Mouse (Mus musculus) heart, embryonic 15.5 days (tissue): ENCODE results near the gene Adamts20. TPM values are rescaled to one million over a fixed set of nuclear protein-coding genes. Genes with fewer than 3 reads are reported as not detected.

Experiments
- ATAC-seq: fragments of 200-750 bp; cut with Nextera tagmentation; replicated peaks from 2 replicates; pipeline ENCODE4 v1.8.0; 2017; ENCODE audit warnings: low read depth, moderate TSS enrichment; ENCODE audit not compliant: insufficient number of reproducible peaks, insufficient read depth, low FRiP score
- H3K27ac ChIP-seq: fragments of 300-500 bp; sonication (generic); 2 replicates; pipeline ENCODE4 v1.5.1; 2015; ENCODE audit warnings: mild to moderate bottlenecking, inconsistent platforms
- H3K27me3 ChIP-seq: fragments of 300-500 bp; sonication (generic); 2 replicates; pipeline ENCODE4 v1.6.1; 2015; ENCODE audit warnings: inconsistent platforms
- H3K36me3 ChIP-seq: fragments of 300-500 bp; sonication (generic); 2 replicates; pipeline ENCODE4 v1.6.1; 2015; ENCODE audit warnings: mild to moderate bottlenecking, inconsistent platforms
- H3K4me1 ChIP-seq: fragments of 300-500 bp; sonication (generic); replicated peaks from 2 replicates; pipeline ENCODE4 v1.6.1; 2015; ENCODE audit warnings: inconsistent platforms
- H3K4me2 ChIP-seq: fragments of 300-500 bp; sonication (generic); 2 replicates; pipeline ENCODE4 v1.6.1; 2015; ENCODE audit warnings: inconsistent platforms, mild to moderate bottlenecking, moderate library complexity
- H3K4me3 ChIP-seq: fragments of 300-500 bp; sonication (generic); 2 replicates; pipeline ENCODE4 v1.5.1; 2015; ENCODE audit warnings: mild to moderate bottlenecking, inconsistent platforms
- H3K9ac ChIP-seq: fragments of 300-500 bp; sonication (generic); 2 replicates; pipeline ENCODE4 v1.6.1; 2015; ENCODE audit warnings: mild to moderate bottlenecking, inconsistent platforms
- H3K9me3 ChIP-seq: fragments of 300-500 bp; sonication (generic); replicated peaks from 2 replicates; pipeline ENCODE4 v1.6.1; 2016; ENCODE audit warnings: inconsistent platforms
- WGBS: fragments of 180-500 bp; shearing (Covaris S2); methylation state at CpG from one replicate; pipeline ENCODE4 v1.1.7; 2015; ENCODE audit warnings: mixed read lengths; 5-methylcytosine and 5-hydroxymethylcytosine counted together
- polyA plus RNA-seq: library from polyadenylated mRNA; unstranded; fragments of >200 nt; fragmentation: Nextera tagmentation; extraction: Ambion mirVana; gene quantifications from 2 replicates; pipeline ENCODE4 v1.2.1, GENCODE M21; 2015

Gene Adamts20
- polyA plus RNA-seq, 1 experiment from 2014 or later: 0.92 TPM

- no peak for ATAC-seq
- Histone ChIP-seq H3K27ac (no peak overlapping the region), H3K9me3 (no peaks in the 10 kb centered on the region), H3K9ac (no peak overlapping the region), H3K27me3 (no peaks in the 10 kb centered on the region), H3K4me1 (peaks cover 3% of the 10 kb centered on the region; the same call in 1 of the 2 replicates), H3K4me3 (no peak overlapping the region), H3K36me3 (no peaks in the 10 kb centered on the region), H3K4me2 (no peak overlapping the region)
- 63% methylated on average over 6 of the region's 6 CpGs for WGBS
Measured at GRCm38 (mm10) chr15:94264497-94264879, 200.7 kb downstream of the Adamts20 start.

DNA sequence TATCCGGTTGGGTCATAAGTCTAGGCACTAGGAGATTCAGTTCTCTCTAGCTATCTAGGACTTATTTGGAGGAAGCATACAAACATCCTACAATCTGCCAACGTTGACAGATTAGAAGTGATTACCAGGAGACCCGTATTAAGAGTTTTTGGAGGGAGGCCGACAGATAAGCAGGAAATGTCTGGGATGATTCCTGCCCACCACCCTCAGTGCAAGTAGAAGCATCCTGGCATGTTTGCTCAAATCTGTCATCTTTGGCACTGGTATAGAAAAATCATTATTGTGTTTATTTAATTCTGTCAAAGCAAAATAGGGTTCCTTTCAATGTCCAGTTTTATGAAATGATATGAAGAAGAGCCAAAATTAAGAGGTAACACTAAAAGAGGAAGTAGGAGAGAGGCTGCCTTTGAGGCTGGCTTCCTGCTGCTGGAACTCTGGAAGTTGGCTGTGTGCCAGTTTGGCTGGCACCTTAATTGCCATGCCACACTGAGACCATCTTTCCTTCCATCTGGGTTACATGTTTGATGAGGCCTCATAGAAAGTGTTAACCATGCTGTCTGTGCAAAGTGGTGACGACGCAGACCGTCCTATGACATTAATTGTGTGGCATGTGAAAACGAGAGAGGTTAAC is 201.2 kb downstream of the Adamts20 start:
- Histone ChIP-seq H3K4me1 (peaks cover 3% of the 10 kb centered on the region; the same call in 1 of the 2 replicates), H3K27ac (no peak overlapping the region), H3K36me3 (no peaks in the 10 kb centered on the region), H3K9ac (no peak overlapping the region), H3K4me2 (no peak overlapping the region), H3K27me3 (no peaks in the 10 kb centered on the region), H3K4me3 (no peak overlapping the region), H3K9me3 (no peaks in the 10 kb centered on the region)
- no peak for ATAC-seq
- 52% methylated on average over 8 of the region's 8 CpGs for WGBS

DNA sequence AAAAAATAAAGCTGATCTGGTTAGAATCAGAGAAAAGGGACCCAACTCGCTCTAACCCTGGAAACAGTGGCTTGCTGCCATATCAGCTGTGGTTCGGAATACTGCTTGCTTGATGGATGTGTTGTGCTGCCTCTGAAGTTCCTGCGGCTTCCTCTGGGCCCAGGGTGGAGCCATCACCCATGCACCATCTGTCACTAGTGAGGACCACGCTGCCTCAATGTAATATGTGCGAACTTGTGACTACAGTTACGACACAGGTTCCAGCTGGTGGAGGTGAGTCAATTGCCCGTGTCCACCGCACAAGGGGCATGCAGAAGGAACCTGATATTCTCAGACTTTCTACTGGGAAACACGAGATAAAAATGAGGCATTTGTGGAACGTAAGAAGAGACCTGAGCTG is 202.0 kb downstream of the Adamts20 start:
- ATAC-seq: no peak
- Histone ChIP-seq H3K4me2 (no peak overlapping the region), H3K27ac (no peak overlapping the region), H3K9ac (no peak overlapping the region), H3K4me1 (peaks cover 3% of the 10 kb centered on the region; the same call in 1 of the 2 replicates), H3K4me3 (no peak overlapping the region), H3K9me3 (no peaks in the 10 kb centered on the region), H3K27me3 (no peaks in the 10 kb centered on the region), H3K36me3 (no peaks in the 10 kb centered on the region)
- WGBS: 55% methylated on average over 10 of the region's 10 CpGs

DNA sequence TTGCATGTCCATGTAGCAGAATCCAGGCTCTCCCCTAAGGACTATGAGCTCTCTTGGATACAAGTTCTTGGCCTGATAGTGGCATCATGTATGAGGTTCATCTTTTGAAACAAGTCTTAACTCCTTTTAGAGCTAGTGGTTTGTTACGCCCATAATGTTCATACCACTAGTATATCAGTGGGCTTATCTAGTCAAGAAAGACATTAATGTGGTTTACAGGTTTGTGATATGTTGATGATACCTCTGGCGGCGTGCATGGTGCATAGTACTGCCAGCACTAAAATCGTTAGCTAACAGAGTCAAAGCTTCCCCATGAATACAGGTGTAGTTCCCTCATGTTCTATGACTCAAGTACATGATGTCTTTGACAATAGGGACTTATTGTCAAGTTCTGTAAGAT is 205.7 kb downstream of the Adamts20 start:
- no peak overlapping the region for H3K4me2 ChIP-seq
- H3K4me3 ChIP-seq: no peak overlapping the region
- ATAC-seq: no peak
- no peaks in the 10 kb centered on the region for H3K9me3 ChIP-seq
- WGBS: 93% methylated on average over 4 of the region's 4 CpGs
- H3K27me3 ChIP-seq: no peaks in the 10 kb centered on the region
- H3K36me3 ChIP-seq: no peaks in the 10 kb centered on the region
- H3K27ac ChIP-seq: no peak overlapping the region
- H3K4me1 ChIP-seq: peaks cover 5% of the 10 kb centered on the region; the same call in 1 of the 2 replicates
- H3K9ac ChIP-seq: no peak overlapping the region

DNA sequence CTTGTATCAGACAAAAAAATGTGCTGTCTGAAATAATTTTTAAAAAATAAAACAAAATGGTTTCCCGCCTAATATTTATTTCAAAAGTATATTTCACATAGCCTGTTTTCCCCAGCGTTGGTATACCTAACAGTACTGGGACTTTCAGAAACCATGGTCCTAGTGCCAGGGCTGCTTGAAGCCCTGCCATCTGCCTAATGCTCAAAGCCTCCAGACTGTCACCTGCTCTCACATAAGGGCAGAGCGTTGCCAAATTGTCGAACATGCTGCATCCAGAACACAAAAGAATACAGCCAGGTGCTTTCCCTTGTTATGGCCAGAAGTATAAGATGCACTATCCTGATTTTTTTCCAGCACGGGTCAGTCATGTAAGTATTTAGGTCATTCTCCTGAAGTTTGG is 209.7 kb downstream of the Adamts20 start:
- no peak overlapping the region for H3K4me2 ChIP-seq
- no peak overlapping the region for H3K27ac ChIP-seq
- no peaks in the 10 kb centered on the region for H3K27me3 ChIP-seq
- no peak overlapping the region for H3K9ac ChIP-seq
- no peaks in the 10 kb centered on the region for H3K36me3 ChIP-seq
- peaks cover 3% of the 10 kb centered on the region; the same call in 1 of the 2 replicates for H3K4me1 ChIP-seq
- WGBS: 88% methylated on average over 5 of the region's 5 CpGs
- ATAC-seq: no peak
- H3K4me3 ChIP-seq: no peak overlapping the region
- no peaks in the 10 kb centered on the region for H3K9me3 ChIP-seq

- no peak overlapping the region for H3K9ac ChIP-seq
- no peak for ATAC-seq
- H3K4me2 ChIP-seq: no peak overlapping the region
- H3K4me3 ChIP-seq: no peak overlapping the region
- no peaks in the 10 kb centered on the region for H3K9me3 ChIP-seq
- peaks cover 3% of the 10 kb centered on the region for H3K4me1 ChIP-seq
- H3K27ac ChIP-seq: no peak overlapping the region
- H3K36me3 ChIP-seq: no peaks in the 10 kb centered on the region
- H3K27me3 ChIP-seq: no peaks in the 10 kb centered on the region
- 61% methylated on average over 3 of the region's 3 CpGs for WGBS
Measured at GRCm38 (mm10) chr15:94254861-94255516, 210.2 kb downstream of the Adamts20 start.

DNA sequence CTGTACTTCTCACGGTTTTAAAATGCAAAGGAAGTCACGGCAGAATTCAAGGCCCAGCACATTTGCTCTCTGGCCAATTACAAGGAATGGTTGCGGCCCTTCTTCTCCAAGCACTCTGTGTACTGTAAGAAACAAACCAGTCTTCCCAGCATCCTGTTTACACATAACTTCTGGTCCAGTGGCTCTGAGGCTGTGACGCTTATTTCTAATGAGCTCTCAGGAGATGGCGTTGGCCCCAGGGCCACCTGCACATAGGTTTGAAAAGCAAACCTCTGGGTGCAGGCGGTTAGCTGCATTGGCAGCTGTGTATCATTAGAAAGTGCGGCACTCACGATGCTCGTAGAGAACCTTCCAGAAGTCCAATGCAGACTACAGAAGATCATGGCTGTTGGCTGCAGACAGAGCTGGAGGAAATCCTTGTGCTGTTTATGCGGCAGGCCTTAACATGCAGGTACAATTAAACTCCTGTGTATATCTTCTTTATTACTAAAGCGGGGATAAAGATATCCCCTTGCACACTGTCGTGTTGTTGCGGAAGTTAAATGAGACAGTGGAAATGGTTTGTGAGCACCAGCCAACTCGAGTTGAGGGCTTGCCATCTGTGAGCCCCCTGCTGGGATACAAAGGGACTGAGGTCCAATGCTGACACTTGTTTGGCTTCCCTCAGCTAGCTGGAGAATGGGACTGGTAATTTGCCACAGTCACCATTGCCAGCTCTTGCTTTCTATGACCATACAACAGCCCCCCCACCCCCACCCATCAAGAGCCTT is 210.9 kb downstream of the Adamts20 start:
- Histone ChIP-seq H3K36me3 (no peaks in the 10 kb centered on the region), H3K4me3 (no peak overlapping the region), H3K4me1 (peaks cover 10% of the 10 kb centered on the region), H3K9me3 (no peaks in the 10 kb centered on the region), H3K4me2 (no peak overlapping the region), H3K27me3 (no peaks in the 10 kb centered on the region), H3K9ac (no peak overlapping the region), H3K27ac (no peak overlapping the region)
- WGBS: 80% methylated on average over 14 of the region's 14 CpGs
- no peak for ATAC-seq

DNA sequence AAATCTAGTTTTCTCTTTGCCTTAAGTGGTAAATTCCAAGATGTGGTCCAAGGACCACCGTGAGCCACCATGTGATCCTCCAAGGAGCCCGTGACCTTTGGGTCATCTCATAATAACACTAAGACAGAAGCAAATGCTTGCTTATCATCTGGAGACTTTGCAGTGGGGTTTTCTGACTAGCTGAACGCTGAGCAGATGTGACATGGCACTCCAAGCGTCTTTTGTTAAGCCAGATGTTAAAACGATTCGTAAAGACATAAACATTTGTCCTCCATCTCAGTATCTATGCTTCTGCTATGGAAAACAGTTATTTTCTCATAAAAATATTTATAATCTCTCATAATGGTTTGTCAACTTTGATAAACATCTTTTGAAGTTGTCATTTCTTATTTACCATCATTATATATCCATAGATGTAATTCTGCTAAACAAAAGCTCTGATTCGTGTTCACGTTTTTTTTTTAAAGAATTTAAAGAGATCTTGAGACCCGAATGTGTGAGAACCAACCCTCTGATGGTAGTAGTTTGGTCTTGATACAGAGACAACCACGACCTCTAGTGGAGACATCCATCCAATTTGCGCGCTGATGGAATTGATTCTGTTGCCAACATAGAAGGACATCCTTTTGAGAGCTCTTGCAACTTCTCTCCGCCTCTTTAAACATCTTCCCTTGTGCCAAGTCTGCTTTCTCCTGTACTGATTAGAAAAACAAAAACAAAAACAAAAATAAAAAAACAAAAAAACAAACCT is 212.1 kb downstream of the Adamts20 start:
- no peak for ATAC-seq
- no peaks in the 10 kb centered on the region for H3K9me3 ChIP-seq
- H3K9ac ChIP-seq: no peak overlapping the region
- no peaks in the 10 kb centered on the region for H3K36me3 ChIP-seq
- WGBS: 47% methylated on average over 13 of the region's 13 CpGs
- peaks cover 21% of the 10 kb centered on the region for H3K4me1 ChIP-seq
- H3K4me3 ChIP-seq: no peak overlapping the region
- H3K4me2 ChIP-seq: no peak overlapping the region
- H3K27me3 ChIP-seq: no peaks in the 10 kb centered on the region
- H3K27ac ChIP-seq: no peak overlapping the region

- H3K9me3 ChIP-seq: no peaks in the 10 kb centered on the region
- peak; percentile 63 for ATAC-seq
- no peak overlapping the region for H3K9ac ChIP-seq
- H3K4me3 ChIP-seq: peak overlapping the region; percentile 4; the same call in 1 of the 2 replicates
- WGBS: 15% methylated on average over 8 of the region's 8 CpGs
- peak overlapping the region; percentile 52 for H3K27ac ChIP-seq
- H3K4me2 ChIP-seq: peak overlapping the region; percentile 46
- H3K36me3 ChIP-seq: no peaks in the 10 kb centered on the region
- H3K27me3 ChIP-seq: no peaks in the 10 kb centered on the region
- peaks cover 26% of the 10 kb centered on the region for H3K4me1 ChIP-seq
Measured at GRCm38 (mm10) chr15:94249766-94250165, 215.5 kb downstream of the Adamts20 start.

DNA sequence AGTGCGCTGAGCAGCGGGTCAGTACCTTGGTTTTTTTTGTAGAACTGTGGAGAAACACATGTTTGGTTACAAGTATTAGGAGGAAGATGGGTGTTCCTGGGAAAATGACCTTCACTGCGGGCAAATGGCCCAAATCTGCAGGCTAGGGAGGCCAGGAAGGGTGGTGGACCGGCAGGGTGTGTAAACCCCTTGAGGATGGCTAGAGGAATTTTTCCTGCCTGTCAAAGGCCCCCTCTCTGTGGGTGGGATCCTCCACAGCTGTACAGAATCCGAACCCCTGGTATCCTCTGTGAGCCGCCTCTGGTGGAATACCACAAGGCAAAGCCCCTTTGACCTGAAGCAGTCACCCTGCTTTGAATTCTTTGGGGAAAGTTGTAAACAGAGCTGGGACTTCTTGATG is 216.8 kb downstream of the Adamts20 start:
- WGBS: 58% methylated on average over 6 of the region's 6 CpGs
- Histone ChIP-seq H3K9ac (no peak overlapping the region), H3K9me3 (no peaks in the 10 kb centered on the region), H3K4me2 (no peak overlapping the region), H3K27me3 (no peaks in the 10 kb centered on the region), H3K36me3 (no peaks in the 10 kb centered on the region), H3K4me1 (peaks cover 26% of the 10 kb centered on the region), H3K4me3 (no peak overlapping the region), H3K27ac (peak overlapping the region; percentile 52)
- 0 out of 2 replicates have a peak, but pooled peaks have one; percentile 31 for ATAC-seq

DNA sequence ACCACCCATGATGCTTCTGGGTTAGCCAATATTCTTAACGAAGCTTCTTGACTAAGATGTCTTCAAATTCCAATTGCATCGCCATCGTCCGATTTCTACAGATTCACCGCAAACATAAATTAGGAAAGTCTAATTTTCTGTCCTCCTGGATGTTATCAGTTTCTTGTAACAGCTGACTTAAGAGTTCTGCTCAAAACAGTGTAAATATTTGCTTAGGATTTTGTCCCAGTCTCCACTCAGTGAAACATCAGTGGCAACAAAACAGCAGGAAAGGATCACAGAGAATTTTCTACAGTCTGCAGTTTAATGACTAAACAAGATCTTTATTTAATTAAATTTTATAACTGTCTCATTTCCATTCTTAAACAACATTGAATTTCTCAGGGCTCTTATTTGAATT is 218.5 kb downstream of the Adamts20 start:
- Histone ChIP-seq H3K4me3 (no peak overlapping the region), H3K4me2 (no peak overlapping the region), H3K9ac (no peak overlapping the region), H3K9me3 (no peaks in the 10 kb centered on the region), H3K27me3 (no peaks in the 10 kb centered on the region), H3K4me1 (peaks cover 26% of the 10 kb centered on the region), H3K36me3 (no peaks in the 10 kb centered on the region), H3K27ac (peak overlapping the region; percentile 21; the same call in 1 of the 2 replicates)
- WGBS: 68% methylated on average over 5 of the region's 5 CpGs
- no peak for ATAC-seq
